Mouse (Mus musculus) stomach, embryonic 14.5 days (tissue): Measurements from ENCODE around the gene Prkag3. TPM values are rescaled to one million over a fixed set of nuclear protein-coding genes. Genes with fewer than 3 reads are reported as not detected.
A peak's percentile ranks its signal among the peaks of the same experiment; 100 is the strongest.

Source experiments
- ATAC-seq: fragments of 200-750 bp; cut with Nextera tagmentation; 2 replicates; pipeline ENCODE4 v1.8.0; 2017; ENCODE audit warnings: low read depth, moderate TSS enrichment; ENCODE audit not compliant: insufficient number of reproducible peaks, insufficient read depth, low FRiP score
- H3K27ac ChIP-seq: fragments of 300-500 bp; sonication (generic); 2 replicates; pipeline ENCODE4 v1.5.1; 2014; ENCODE audit warnings: mild to moderate bottlenecking, low read length, moderate library complexity, mixed read lengths
- H3K27me3 ChIP-seq: fragments of 300-500 bp; sonication (generic); 2 replicates; pipeline ENCODE4 v1.6.1; 2014; ENCODE audit warnings: low read length, control low read depth, mixed read lengths; ENCODE audit not compliant: control insufficient read depth, insufficient read depth
- H3K36me3 ChIP-seq: fragments of 300-500 bp; sonication (generic); 2 replicates; pipeline ENCODE4 v1.6.1; 2014; ENCODE audit warnings: mild to moderate bottlenecking, control low read depth, low read length, moderate library complexity, mixed read lengths; ENCODE audit not compliant: control insufficient read depth, insufficient read depth
- H3K4me1 ChIP-seq: fragments of 300-500 bp; sonication (generic); 2 replicates; pipeline ENCODE4 v1.6.1; 2014; ENCODE audit warnings: low read length, control low read depth, mixed read lengths; ENCODE audit not compliant: control insufficient read depth, insufficient read depth
- H3K4me2 ChIP-seq: fragments of 300-500 bp; sonication (generic); replicated peaks from 2 replicates; pipeline ENCODE4 v1.6.1; 2014; ENCODE audit warnings: low read depth, low read length, control low read depth
- H3K4me3 ChIP-seq: fragments of 300-500 bp; sonication (generic); 2 replicates; pipeline ENCODE4 v1.5.1; 2014; ENCODE audit warnings: low read depth, low read length, control low read depth
- H3K9ac ChIP-seq: fragments of 300-500 bp; sonication (generic); replicated peaks from 2 replicates; pipeline ENCODE4 v1.6.1; 2014; ENCODE audit warnings: low read depth, mild to moderate bottlenecking, control low read depth, low read length, moderate library complexity, mixed read lengths
- H3K9me3 ChIP-seq: fragments of 300-500 bp; sonication (generic); 2 replicates; pipeline ENCODE4 v1.6.1; 2016; ENCODE audit warnings: low read depth, low read length, control low read depth; ENCODE audit not compliant: control insufficient read depth
- WGBS: fragments of 180-500 bp; shearing (Covaris S2); extraction: QIAGEN DNeasy Blood & Tissue Kit; methylation state at CpG from one replicate; pipeline ENCODE4 v1.1.7; 2014; 5-methylcytosine and 5-hydroxymethylcytosine counted together
- polyA plus RNA-seq: library from polyadenylated mRNA; unstranded; fragments of >200 nt; fragmentation: Nextera tagmentation; extraction: Ambion mirVana; gene quantifications from 2 replicates; pipeline ENCODE4 v1.2.1, GENCODE M21; 2014

The Prkag3 gene
- polyA plus RNA-seq = 0.12 and 0.21 TPM in 2 replicates

DNA sequence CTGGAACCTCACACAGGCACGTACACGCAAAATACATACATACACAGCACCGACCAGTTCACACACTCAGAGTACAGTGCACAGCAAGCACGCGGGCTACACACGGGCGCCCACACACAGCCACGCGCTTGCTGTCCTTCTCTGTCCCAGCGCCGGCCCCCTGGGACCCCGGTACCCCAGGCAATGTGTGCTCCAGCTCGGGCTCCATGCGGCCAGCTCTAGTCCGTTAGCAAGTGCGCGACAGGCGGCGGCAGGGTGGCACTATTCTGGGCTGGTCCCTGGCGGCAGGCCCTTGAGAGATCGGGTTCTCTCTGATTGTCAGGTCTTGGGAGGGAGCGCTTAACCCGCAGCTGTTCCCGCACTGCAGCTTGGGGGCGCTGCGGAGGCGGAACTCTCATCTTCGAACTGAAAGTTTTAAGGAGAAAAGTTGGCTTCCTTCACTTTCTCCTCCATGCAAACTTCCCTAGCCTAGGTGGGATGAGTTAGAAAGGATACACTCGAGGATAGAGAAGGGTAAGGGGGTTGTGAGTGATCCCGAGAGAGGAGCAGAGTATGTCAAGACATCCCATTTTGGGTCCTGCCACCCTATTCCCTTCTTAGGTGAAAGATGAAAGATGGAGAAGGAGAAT lies at the start of gene Prkag3:
Prkag3 (minus strand) TSS at position 579 of the 629 bp plus-strand sequence.
- Histone ChIP-seq H3K27me3 (no peaks in the 10 kb centered on the region), H3K27ac (no peak within 1 kb of the TSS), H3K4me3 (peak within 1 kb of the TSS; percentile 20; the same call in 1 of the 2 replicates), H3K9me3 (no peaks in the 10 kb centered on the region), H3K4me2 (peak within 1 kb of the TSS; percentile 39), H3K4me1 (peaks cover 4% of the 10 kb centered on the region), H3K36me3 (no peaks in the 10 kb centered on the region), H3K9ac (no peak within 1 kb of the TSS; the same call in 1 of the 2 replicates)
- WGBS = 10% methylated on average over 30 of the region's 30 CpGs
- ATAC-seq = peak; percentile 28; the same call in 1 of the 2 replicates

DNA sequence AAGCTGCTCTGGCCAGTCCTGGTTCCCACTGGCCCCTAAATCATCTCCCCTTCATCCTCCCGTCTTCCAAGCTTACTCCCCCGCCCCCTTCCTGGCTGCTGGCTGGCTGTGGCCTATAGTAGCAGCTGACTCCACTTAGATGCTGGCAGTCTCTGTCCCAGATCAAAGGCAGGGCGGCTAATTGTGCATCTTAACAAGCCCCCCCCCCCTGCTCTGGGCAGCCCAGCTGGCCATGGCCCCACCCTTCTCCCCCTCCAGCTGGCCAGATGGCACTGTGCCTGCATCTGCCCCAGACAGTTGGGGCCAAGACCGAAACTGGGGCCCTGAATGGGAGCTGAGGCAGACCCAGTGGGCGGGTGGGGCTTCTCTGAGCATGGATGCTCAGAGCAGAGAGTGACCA lies 48.4 kb upstream of the Prkag3 start:
- H3K4me3 ChIP-seq = no peak overlapping the region
- H3K4me2 ChIP-seq = no peak overlapping the region
- H3K27ac ChIP-seq = no peak overlapping the region
- WGBS = 19% methylated on average over 5 of the region's 5 CpGs
- ATAC-seq = peak; percentile 31; the same call in 1 of the 2 replicates
- H3K9me3 ChIP-seq = no peaks in the 10 kb centered on the region
- peaks cover 56% of the 10 kb centered on the region for H3K27me3 ChIP-seq
- H3K36me3 ChIP-seq = no peaks in the 10 kb centered on the region
- H3K4me1 ChIP-seq = peaks cover 14% of the 10 kb centered on the region; the same call in 1 of the 2 replicates
- H3K9ac ChIP-seq = no peak overlapping the region

DNA sequence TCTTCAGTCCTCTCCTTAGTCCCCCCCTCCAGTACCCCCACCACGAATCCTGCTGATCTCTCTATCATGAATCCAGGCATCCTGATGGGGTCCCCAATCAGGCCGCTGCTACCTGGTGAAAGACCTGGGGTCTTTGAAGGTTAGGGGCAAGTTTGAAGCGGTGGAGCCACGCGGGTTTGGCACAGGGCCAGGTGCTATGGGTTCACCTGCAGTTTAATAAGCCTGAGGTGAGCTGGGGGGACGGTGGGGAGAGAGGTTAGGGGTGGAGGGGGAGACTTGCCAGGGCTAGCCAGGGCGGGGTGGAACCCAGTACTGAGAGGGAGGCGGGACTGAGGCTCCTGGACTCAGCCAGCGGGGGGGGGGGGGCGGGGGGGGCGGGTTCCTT lies 46.1 kb upstream of the Prkag3 start:
- Histone ChIP-seq H3K9ac (no peak overlapping the region), H3K4me2 (peak overlapping the region; percentile 36; the same call in 1 of the 2 replicates), H3K27me3 (peaks cover 62% of the 10 kb centered on the region), H3K4me3 (no peak overlapping the region), H3K27ac (no peak overlapping the region), H3K36me3 (no peaks in the 10 kb centered on the region), H3K4me1 (peaks cover 24% of the 10 kb centered on the region; the same call in 1 of the 2 replicates), H3K9me3 (no peaks in the 10 kb centered on the region)
- WGBS = 2% methylated on average over 6 of the region's 11 CpGs
- no peak for ATAC-seq

DNA sequence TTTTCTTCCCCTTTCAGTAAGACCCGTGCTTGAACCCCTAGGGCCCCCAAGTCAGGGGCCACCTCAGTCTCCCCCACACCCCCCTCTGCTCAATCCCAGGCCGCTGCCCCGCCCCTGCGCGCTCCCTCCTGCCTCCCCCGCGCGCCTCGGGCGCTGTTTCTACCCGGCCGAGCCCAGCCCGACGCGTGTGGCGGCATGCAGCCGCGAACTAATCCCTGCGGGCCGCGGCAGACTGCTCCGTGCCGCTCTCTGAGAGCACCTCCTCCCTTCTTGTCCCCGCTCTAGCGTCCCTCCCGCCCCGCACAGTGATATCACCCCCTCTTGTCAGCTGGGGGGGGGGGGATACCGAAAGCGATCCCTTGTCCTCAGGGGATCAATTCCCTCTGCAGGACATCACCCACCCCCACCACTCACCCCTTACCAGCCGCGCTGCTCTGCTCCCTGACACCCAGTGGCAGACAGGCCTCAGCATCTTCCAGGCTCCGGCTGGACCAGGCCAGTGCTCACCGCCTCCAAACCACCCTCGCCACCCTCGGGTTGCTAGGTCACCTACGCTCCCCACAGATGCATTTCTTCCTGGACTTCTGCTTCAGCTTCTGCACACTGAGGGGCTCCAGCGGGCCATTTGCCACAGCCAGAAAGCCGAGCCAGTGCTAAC lies 45.6 kb upstream of the Prkag3 start:
- Histone ChIP-seq H3K27me3 (peaks cover 60% of the 10 kb centered on the region), H3K36me3 (no peaks in the 10 kb centered on the region), H3K4me3 (peak overlapping the region; percentile 17; the same call in 1 of the 2 replicates), H3K4me1 (peaks cover 24% of the 10 kb centered on the region; the same call in 1 of the 2 replicates), H3K9ac (no peak overlapping the region), H3K4me2 (peak overlapping the region; percentile 36), H3K9me3 (no peaks in the 10 kb centered on the region), H3K27ac (0 out of 2 replicates have a peak overlapping the region, but pooled peaks have one; percentile 21)
- 2% methylated on average over 36 of the region's 38 CpGs for WGBS
- ATAC-seq = no peak

DNA sequence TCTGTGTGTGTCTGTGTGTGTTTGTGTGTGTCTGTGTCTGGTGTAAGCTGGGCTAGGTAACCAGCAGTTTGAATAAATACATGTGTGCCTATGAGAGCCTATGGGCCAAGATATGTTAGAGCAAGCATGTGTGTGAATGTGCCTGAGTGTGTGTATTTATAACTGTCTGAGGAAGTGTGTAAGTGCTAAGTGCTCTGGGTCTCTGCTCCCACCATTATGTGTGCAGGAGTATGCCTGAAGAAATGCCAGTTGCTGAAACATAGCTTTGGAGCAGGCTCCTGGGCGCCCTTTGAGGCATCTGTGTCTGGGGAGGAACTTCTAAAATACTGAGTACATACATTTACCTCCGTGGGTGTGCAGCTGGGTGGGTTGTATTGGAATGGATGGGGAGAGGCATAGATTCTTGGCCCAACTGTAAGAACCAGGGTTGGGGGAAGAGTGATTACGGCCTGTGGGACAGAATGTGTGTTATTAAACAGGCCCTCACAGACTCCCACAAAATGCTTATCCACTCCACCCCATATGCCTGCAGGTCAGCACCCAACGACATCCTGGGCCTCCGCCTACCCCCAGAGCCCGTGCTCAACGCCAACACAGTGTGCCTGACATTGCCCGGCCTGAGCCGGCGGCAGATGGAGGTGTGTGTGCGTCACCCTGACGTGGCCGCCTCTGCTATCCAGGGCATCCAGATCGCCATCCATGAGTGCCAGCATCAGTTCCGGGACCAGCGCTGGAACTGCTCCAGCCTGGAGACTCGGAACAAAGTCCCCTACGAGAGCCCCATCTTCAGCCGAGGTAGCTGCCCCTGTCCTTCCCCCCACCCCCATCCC lies 44.0 kb upstream of the Prkag3 start:
- Histone ChIP-seq H3K4me1 (peaks cover 24% of the 10 kb centered on the region; the same call in 1 of the 2 replicates), H3K27ac (no peak overlapping the region), H3K27me3 (peaks cover 67% of the 10 kb centered on the region), H3K4me2 (no peak overlapping the region), H3K9ac (no peak overlapping the region), H3K36me3 (no peaks in the 10 kb centered on the region), H3K4me3 (no peak overlapping the region), H3K9me3 (no peaks in the 10 kb centered on the region)
- 19% methylated on average over 19 of the region's 19 CpGs for WGBS
- ATAC-seq = no peak

DNA sequence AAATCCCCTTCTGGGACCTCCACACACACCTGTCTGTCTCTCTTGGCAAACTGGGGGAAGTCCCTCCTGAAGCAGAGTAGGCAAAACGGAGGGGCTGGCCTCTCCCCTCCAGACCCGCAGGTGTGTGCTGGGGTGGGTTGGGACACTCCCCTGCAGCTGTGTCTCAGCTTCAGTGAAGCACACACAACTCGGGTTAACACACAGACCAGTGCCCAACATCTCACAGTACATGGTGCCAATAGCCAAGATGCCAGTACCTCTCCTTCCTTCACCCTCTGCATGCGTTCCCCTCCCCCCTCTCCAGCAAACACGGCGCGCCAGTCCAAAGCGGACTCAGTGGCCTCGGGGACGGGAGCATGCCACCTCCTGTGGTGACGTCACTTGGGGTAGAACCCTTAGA lies 42.2 kb upstream of the Prkag3 start, which contains the start of gene Wnt10a:
Wnt10a (plus strand) TSS at position 268 of the 400 bp plus-strand sequence.
- WGBS = 2% methylated on average over 11 of the region's 11 CpGs
- Histone ChIP-seq H3K9ac (no peak within 1 kb of the TSS), H3K9me3 (no peaks in the 10 kb centered on the region), H3K4me3 (peak within 1 kb of the TSS; percentile 26), H3K27me3 (peaks cover 72% of the 10 kb centered on the region), H3K4me1 (peaks cover 20% of the 10 kb centered on the region; the same call in 1 of the 2 replicates), H3K27ac (no peak within 1 kb of the TSS), H3K4me2 (peak within 1 kb of the TSS; percentile 47), H3K36me3 (no peaks in the 10 kb centered on the region)
- no peak for ATAC-seq

DNA sequence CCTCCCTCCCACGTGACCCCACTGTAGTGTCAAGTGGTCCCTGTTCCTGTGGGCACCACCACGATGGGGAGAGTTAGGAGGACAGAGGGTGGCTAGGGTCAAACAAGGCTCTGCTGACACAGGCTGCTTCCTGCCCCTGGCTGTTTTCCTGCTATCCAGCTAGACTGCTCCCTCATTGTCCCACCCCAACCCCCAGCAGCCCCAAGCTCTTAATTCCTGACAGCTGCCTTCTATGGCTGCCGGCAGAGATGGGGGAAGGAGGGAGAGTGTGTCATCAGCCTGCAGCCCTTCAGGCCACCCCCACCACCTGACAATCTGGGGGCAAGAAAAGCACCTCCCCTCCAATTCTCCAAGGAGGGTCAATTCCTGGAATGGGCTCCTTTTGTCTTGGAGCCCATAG lies 41.1 kb upstream of the Prkag3 start:
- no peak overlapping the region for H3K9ac ChIP-seq
- peaks cover 81% of the 10 kb centered on the region for H3K27me3 ChIP-seq
- H3K4me3 ChIP-seq = no peak overlapping the region
- ATAC-seq = no peak
- H3K9me3 ChIP-seq = peaks cover 2% of the 10 kb centered on the region; the same call in 1 of the 2 replicates
- no peak overlapping the region for H3K4me2 ChIP-seq
- no peaks in the 10 kb centered on the region for H3K36me3 ChIP-seq
- no peak overlapping the region for H3K27ac ChIP-seq
- 12% methylated on average over 3 of the region's 3 CpGs for WGBS
- H3K4me1 ChIP-seq = peaks cover 17% of the 10 kb centered on the region; the same call in 1 of the 2 replicates

DNA sequence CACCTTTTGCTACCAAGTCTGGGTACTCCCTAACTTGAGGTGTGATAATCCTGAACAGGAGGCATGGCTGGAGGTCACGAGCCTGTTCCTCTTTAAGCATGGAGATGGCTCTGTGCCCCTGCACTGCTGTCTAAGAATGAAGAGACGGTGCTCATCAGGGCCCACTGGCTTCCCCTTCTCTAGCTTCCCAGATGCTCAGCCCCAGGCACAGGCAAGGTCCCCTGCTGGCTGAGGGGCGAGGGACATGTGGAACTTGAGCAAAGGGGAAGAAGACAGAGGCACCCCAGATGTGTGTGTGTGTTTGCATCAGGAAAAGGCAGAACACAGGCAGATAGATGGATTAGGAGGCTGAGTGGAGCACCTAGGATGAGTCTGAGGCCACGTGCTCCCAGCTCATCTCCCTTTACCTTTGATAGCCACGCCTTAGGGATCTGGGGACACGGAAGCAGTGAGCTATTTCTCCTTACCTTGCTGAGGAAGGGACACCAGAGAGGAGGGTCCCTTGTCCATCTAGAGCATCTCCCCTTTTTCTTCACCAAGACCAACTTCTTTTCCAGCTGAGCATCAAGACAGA lies 39.7 kb upstream of the Prkag3 start:
- no peak overlapping the region for H3K4me2 ChIP-seq
- no peak for ATAC-seq
- H3K4me1 ChIP-seq = peaks cover 13% of the 10 kb centered on the region; the same call in 1 of the 2 replicates
- no peak overlapping the region for H3K4me3 ChIP-seq
- H3K27ac ChIP-seq = no peak overlapping the region
- H3K9ac ChIP-seq = no peak overlapping the region
- H3K9me3 ChIP-seq = peaks cover 6% of the 10 kb centered on the region; the same call in 1 of the 2 replicates
- H3K36me3 ChIP-seq = no peaks in the 10 kb centered on the region
- H3K27me3 ChIP-seq = peaks cover 81% of the 10 kb centered on the region
- 22% methylated on average over 6 of the region's 6 CpGs for WGBS
